Mouse (Mus musculus) gastrocnemius, postnatal 14 days (tissue): ENCODE data around the gene Gm10073. TPM values are rescaled to one million over a fixed set of nuclear protein-coding genes. Genes with fewer than 3 reads are reported as not detected.

ENCODE experiments used
- DNase-seq: peaks from one replicate; pipeline ENCODE4 v3.0.0; 2021; ENCODE audit warnings: mixed read lengths
- intact Hi-C: fragments of 180-260 bp; cut with DNase I; formaldehyde crosslinking; loops from one replicate; pipeline ENCODE4 v1.15.1; 2025; ENCODE audit warnings: low total_unique reads
- total RNA-seq, 2 experiments: library from RNA; stranded (reverse); gene quantifications; 2 replicates each; pipeline ENCODE4 v1.2.3; 2021

Gm10073 gene
- total RNA-seq, 2 experiments from 2014 or later: 107 to 123 TPM

- DNase-seq: no peak
- intact Hi-C loops: no loop called here
These were observed 46.5 kb downstream of the Gm10073 start for GRCm38 (mm10) chr8:106526725-106527124.

Other genes with a start within 250 kb of the Gm10073 start
- gene Smpd3, start 235.5 kb downstream of the Gm10073 start, total RNA-seq: 1 to 10 TPM; 1.4 TPM
- 1 to 10 TPM; 2.4 to 2.9 TPM for gene Zfp90, start 158.1 kb downstream of the Gm10073 start, total RNA-seq
- gene 6030452D12Rik, start 72.9 kb downstream of the Gm10073 start, total RNA-seq: not detected
- under 1 TPM; 0.16 to 0.29 TPM for gene Cdh3, start 62.6 kb downstream of the Gm10073 start, total RNA-seq
- 1 to 10 TPM in 1 of 2 experiments, under 1 TPM in 1; 0.55 to 1.4 TPM for gene Cdh1, start 29.9 kb upstream of the Gm10073 start, total RNA-seq
- gene Tango6, start 109.6 kb upstream of the Gm10073 start, total RNA-seq: 1 to 10 TPM; 8.0 to 8.1 TPM